Mouse (Mus musculus) lung, adult 2 months (tissue): ENCODE measurements around the gene Pnpla2. TPM values are rescaled to one million over a fixed set of nuclear protein-coding genes. Genes with fewer than 3 reads are reported as not detected.

Experiments
- DNase-seq: peaks from one replicate; pipeline ENCODE4 v3.0.0; 2022
- H3K4me1 ChIP-seq: fragments of 200-500 bp; 2 replicates; pipeline ENCODE4 v1.6.1; 2011; ENCODE audit warnings: low read length; ENCODE audit not compliant: control insufficient read depth, insufficient read depth
- H3K4me3 ChIP-seq: fragments of 200-500 bp; replicated peaks from 2 replicates; pipeline ENCODE3; 2011; ENCODE audit warnings: low read depth, mild to moderate bottlenecking, control low read depth, low read length; ENCODE audit errors: extremely low read depth
- CTCF ChIP-seq: fragments of 200-500 bp; IDR thresholded peaks from 2 replicates; pipeline ENCODE4 v1.5.1; 2011; ENCODE audit warnings: mild to moderate bottlenecking, low read length, control low read depth; ENCODE audit not compliant: insufficient read depth
- POLR2A ChIP-seq: fragments of 200-500 bp; IDR thresholded peaks from 2 replicates; pipeline ENCODE4 v1.6.1; 2011; ENCODE audit warnings: low read depth, mild to moderate bottlenecking, control low read depth, low read length, borderline replicate concordance; ENCODE audit errors: extremely low read depth
- WGBS: fragments of 180-500 bp; shearing (Covaris S2); methylation state at CpG from one replicate; pipeline ENCODE4 v1.1.7; 2018; 5-methylcytosine and 5-hydroxymethylcytosine counted together
- polyA plus RNA-seq: library from polyadenylated mRNA; depleted of rRNA; stranded (reverse); fragments of >200 nt; gene quantifications from 2 replicates; pipeline ENCODE4 v1.2.3, GENCODE M21; 2012

The Pnpla2 gene
- polyA plus RNA-seq, 1 experiment, result 289 TPM

GRCm38 (mm10) chr7:141458661-141459060 lies 3.7 kb downstream of the Pnpla2 start:
- no peak overlapping the region for H3K4me3 ChIP-seq
- TF ChIP-seq POLR2A (no peak), CTCF (no peak)
- WGBS, result 89% methylated on average over 11 of the region's 11 CpGs
- peaks cover 28% of the 10 kb centered on the region for H3K4me1 ChIP-seq
- DNase-seq, result no peak

- 87% methylated on average over 17 of the region's 17 CpGs for WGBS
- no peak overlapping the region for H3K4me3 ChIP-seq
- H3K4me1 ChIP-seq, result peaks cover 29% of the 10 kb centered on the region
- TF ChIP-seq POLR2A, result no peak; the same call in 1 of the 2 replicates
- TF ChIP-seq CTCF, result no peak
- no peak for DNase-seq
Measured at GRCm38 (mm10) chr7:141459301-141459711, 4.3 kb downstream of the Pnpla2 start.

DNA sequence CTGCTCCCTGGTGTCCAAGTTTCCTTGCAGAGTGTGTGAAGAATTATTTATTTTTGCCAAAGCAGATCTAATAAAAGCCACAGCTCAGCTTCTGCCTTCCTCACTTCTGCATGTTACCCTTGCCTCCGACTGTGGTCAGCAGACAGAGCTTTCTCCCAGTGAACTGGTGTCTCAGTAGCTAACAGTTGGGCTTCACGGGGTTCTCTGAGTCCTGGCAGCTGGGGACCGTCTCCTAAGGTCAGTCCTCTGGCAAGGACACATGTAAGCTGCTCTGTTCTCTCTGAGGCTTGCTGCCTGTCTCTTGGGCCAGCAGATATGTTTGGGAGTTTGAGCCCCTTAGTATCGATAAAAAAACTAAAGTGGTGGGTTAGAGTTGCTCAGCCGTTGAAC lies 5.0 kb downstream of the Pnpla2 start:
- H3K4me3 ChIP-seq, result no peak overlapping the region
- peak; percentile 27 for DNase-seq
- 42% methylated on average over 5 of the region's 5 CpGs for whole genome bisulfite sequencing
- H3K4me1 ChIP-seq, result peaks cover 30% of the 10 kb centered on the region
- TF ChIP-seq POLR2A (no peak), CTCF (no peak)

GRCm38 (mm10) chr7:141460391-141461113 lies 5.6 kb downstream of the Pnpla2 start, which contains the start of gene Cracr2b:
Cracr2b (plus strand) TSS chr7:141461094.
- TF ChIP-seq CTCF (no peak), POLR2A (peak; percentile 76; the same call in 1 of the 2 replicates)
- Histone ChIP-seq H3K4me3 (peak within 1 kb of the TSS; percentile 85), H3K4me1 (peaks cover 34% of the 10 kb centered on the region)
- peak; percentile 71 for DNase-seq
- 33% methylated on average over 15 of the region's 15 CpGs for WGBS

GRCm38 (mm10) chr7:141461521-141462332 lies 6.7 kb downstream of the Pnpla2 start:
- Histone ChIP-seq H3K4me3 (peak overlapping the region; percentile 85), H3K4me1 (peaks cover 35% of the 10 kb centered on the region)
- peak; percentile 62 for DNase-seq
- TF ChIP-seq POLR2A (peak; percentile 60; the same call in 1 of the 2 replicates), CTCF (no peak)
- WGBS, result 2% methylated on average over 58 of the region's 59 CpGs

DNA sequence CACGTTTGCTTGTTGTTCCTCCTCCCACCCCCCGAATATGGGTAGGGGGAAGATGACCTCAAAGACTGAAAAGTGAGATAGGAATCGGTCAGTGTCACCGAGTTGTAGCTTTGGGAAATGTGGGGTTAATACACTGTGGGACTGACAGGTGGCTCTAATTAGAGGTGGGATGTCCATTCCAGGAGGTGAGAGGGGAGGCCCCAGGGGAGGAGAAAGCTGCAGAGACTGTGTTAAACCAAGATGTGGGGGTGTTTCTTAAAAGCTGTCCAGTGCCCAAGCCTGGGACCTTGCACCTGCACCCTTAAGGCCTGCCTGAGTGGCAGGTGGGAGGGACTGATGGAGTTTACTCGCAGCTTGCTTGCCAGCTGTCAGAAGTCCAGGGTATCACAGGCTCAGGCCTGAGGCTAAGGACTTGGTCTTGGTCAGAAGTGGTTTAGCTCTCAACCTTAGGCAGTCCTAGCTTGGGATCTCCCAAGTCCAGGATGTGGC lies 7.4 kb downstream of the Pnpla2 start:
- peak overlapping the region; percentile 85 for H3K4me3 ChIP-seq
- WGBS, result 11% methylated on average over 5 of the region's 5 CpGs
- H3K4me1 ChIP-seq, result peaks cover 36% of the 10 kb centered on the region
- DNase-seq, result peak; percentile 79
- TF ChIP-seq CTCF (no peak), POLR2A (no peak; the same call in 1 of the 2 replicates)

DNA sequence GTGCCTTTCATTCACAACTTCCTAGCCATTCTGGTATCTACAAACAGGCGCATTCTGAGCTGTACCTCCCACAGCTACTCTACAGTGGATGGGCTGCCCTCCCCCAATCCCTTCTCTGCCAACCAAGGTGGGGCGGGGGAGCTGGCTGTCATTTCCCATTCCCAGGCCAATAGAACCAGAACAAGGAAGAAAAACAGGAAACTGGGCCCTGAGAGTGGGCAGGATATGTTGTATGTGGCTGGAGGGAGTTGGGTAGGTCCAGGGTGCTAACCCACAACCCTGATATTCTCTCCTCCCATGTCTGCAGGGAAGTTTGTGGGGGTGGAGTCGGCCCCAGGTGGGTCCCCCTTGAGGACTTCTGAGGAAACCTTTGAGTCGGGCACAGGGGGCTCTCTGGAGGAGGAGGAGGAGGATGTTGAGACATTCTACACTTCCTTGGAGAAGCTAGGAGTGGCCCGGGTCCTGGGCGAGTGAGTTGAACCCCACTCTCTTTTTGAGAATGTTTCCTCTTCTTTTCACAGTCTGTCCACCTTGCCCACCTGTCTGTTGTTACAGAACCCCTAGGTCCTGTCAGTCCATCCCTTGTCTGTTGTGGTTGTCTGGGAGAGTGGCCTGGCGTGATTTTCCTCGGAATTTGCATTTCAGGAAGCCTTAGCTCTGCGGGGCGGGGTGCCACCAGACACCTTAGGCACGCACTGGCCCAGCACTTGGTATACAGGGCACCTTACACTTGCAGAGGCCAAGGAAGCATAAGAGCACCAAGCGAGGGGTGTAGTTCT lies 9.0 kb downstream of the Pnpla2 start:
- WGBS, result 29% methylated on average over 12 of the region's 12 CpGs
- no peak for TF ChIP-seq CTCF
- peak; percentile 89; the same call in 1 of the 2 replicates for TF ChIP-seq POLR2A
- Histone ChIP-seq H3K4me3 (peak overlapping the region; percentile 72), H3K4me1 (peaks cover 41% of the 10 kb centered on the region)
- DNase-seq, result peak; percentile 77

GRCm38 (mm10) chr7:141464603-141465201 lies 9.7 kb downstream of the Pnpla2 start:
- peaks cover 43% of the 10 kb centered on the region for H3K4me1 ChIP-seq
- H3K4me3 ChIP-seq, result peak overlapping the region; percentile 72
- no peak for TF ChIP-seq CTCF
- TF ChIP-seq POLR2A, result no peak
- 26% methylated on average over 38 of the region's 38 CpGs for WGBS
- peak; percentile 59 for DNase-seq
